Mouse (Mus musculus) cortical plate, adult 2 months (tissue): ENCODE data around the gene Foxn3.

Experiments used
- CTCF ChIP-seq: fragments of 200-500 bp; IDR thresholded peaks from 2 replicates; pipeline ENCODE4 v1.5.1; 2011; ENCODE audit warnings: mild to moderate bottlenecking, control low read depth, low read length; ENCODE audit not compliant: insufficient read depth; ENCODE audit errors: extremely low read depth
- POLR2A ChIP-seq: fragments of 200-500 bp; IDR thresholded peaks from 2 replicates; pipeline ENCODE4 v1.6.1; 2011; ENCODE audit warnings: mild to moderate bottlenecking, low read length, control low read depth; ENCODE audit not compliant: insufficient read depth; ENCODE audit errors: extremely low read depth

DNA sequence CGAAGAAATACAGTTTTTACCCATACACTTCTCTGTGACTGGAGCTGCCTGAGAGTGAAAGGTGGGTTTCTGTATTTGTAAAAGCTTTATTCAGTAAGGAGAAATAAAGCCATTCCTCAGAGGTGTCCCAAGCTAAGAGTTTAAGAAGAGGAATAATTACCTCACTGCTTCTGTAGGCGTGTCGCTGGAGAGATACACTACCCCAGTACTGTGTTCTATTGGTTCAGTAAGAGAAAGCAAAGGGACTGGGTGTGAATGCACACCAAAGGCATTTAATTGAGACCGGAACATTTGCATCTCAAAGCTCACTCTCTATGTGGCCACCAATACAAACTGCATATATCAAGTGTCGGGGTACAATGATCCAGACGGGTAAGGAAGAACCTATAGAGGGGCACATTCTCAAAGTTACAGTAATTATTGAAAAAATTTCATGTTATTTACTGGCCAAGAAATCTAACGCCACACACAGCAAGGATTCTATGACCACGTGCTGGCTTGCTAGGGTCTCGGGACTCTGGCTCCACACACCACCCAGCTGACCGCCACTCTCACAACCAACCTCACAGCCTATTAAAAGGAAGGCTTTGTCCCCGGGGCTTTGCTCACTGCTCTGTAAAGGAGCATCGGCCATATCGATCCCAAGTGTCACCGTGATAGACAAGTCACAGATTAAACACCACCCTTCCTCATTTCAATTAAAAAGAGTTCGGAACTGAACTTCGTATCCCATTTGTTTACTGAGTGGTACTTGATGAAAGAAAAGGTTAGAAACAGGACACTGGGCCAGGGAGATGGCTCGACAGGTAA is 333.2 kb downstream of the Foxn3 start:
- no peak for TF ChIP-seq POLR2A
- TF ChIP-seq CTCF, result no peak
